In the genomic region with DNA sequence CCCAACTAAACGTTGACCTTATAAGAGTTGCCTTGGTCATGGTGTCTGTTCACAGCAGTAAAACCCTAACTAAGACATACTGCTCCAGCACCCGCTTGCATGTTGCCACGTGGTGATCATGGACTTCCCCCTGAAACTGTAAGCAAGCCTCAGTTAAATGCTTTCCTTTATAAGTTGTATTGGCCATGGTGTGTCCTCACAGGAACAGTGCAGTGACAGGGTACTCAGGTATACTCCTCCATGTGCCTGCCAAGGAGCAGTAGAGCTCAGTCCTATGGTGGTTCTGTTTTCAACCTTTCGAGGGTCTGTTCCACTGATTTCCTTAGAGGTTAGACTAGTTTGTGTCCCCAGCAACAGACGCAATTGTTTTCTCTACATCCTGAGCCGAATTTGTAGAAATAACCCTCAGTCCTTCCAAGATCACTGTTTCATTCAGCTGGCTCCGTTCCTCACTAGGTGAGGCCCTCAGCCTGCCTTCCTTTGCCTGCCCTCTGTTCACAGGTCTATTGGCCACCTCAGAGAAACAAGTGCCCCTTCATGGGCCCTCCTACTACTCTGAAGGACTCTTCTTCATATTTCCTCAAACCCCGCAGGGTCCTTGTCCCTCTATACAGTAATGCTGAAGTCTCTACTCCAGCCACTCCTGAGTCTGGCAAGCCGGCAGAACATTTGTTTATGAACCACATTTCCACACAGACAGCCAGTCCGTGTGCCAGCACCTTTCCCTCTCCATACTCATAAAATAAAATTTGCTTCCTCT, we compare ENCODE assay signal across 13 mouse cellular contexts. TPM values are rescaled to one million over a fixed set of nuclear protein-coding genes. Genes with fewer than 3 reads are reported as not detected.
DNase-seq lines count a peak whose midpoint lies in the region; ATAC-seq and TF ChIP-seq lines count a peak whose summit lies in the region.
"Had no signal": no experiment of that assay in that cellular context is flagged by ENCODE, and none has a peak within 500 bp of the region (broad histone marks: within the 10 kb centered on the region; RNA-seq: fewer than 3 reads in every experiment).

No protein-coding gene starts in this region.

- no peak for TF ChIP-seq CTCF in bone marrow macrophage, adult 2 months (IDR thresholded peaks at IDR 0.05; ENCODE audit: low read depth, low read length)
- TF ChIP-seq CTCF in lung, adult 2 months (IDR thresholded peaks at IDR 0.05; ENCODE audit: insufficient read depth, low read length): no peak
- TF ChIP-seq CTCF in hindbrain, postnatal 0 days (IDR thresholded peaks at IDR 0.05; ENCODE audit: low read depth): no peak

- H3K27me3 ChIP-seq in megakaryocyte, embryonic 14.5 days (replicated peaks): no peaks in the 10 kb centered on the region
- no peaks in the 10 kb centered on the region for H3K27me3 ChIP-seq in stomach, embryonic 15.5 days (replicated peaks)
- H3K27me3 ChIP-seq in hindbrain, postnatal 0 days (ENCODE audit: insufficient read depth, low read length): no peaks in the 10 kb centered on the region
- H3K27me3 ChIP-seq: embryonic facial prominence, embryonic 13.5 days; heart, embryonic 15.5 days; neural tube, embryonic 12.5 days had no signal

- no peak for TF ChIP-seq POLR2A in bone marrow macrophage, adult 2 months (IDR thresholded peaks at IDR 0.05; ENCODE audit: borderline replicate concordance, low read depth, low read length)
- TF ChIP-seq POLR2A in lung, adult 2 months (IDR thresholded peaks at IDR 0.05; ENCODE audit: borderline replicate concordance, extremely low read depth, low read depth, low read length): no peak

- H3K27ac ChIP-seq in bone marrow macrophage, adult 2 months (ENCODE audit: insufficient read depth, low read depth, low read length): peak overlapping the region; percentile 76
- no peak overlapping the region for H3K27ac ChIP-seq in stomach, embryonic 15.5 days
- H3K27ac ChIP-seq in hindbrain, postnatal 0 days: no peak overlapping the region
- H3K27ac ChIP-seq: embryonic facial prominence, embryonic 13.5 days; heart, embryonic 15.5 days; neural tube, embryonic 12.5 days had no signal

- H3K4me2 ChIP-seq in stomach, embryonic 15.5 days: peak overlapping the region; percentile 10; the same call in 1 of the 2 replicates
- no peak overlapping the region for H3K4me2 ChIP-seq in hindbrain, postnatal 0 days (ENCODE audit: low read depth, low read length)
- H3K4me2 ChIP-seq: neural tube, embryonic 12.5 days had no signal

- H3K9me3 ChIP-seq in megakaryocyte, embryonic 14.5 days: peaks cover 7% of the 10 kb centered on the region
- no peaks in the 10 kb centered on the region for H3K9me3 ChIP-seq in stomach, embryonic 15.5 days
- no peaks in the 10 kb centered on the region for H3K9me3 ChIP-seq in hindbrain, postnatal 0 days (ENCODE audit: low read length)
- H3K9me3 ChIP-seq: heart, embryonic 15.5 days; neural tube, embryonic 12.5 days had no signal

- peaks cover 44% of the 10 kb centered on the region for H3K36me3 ChIP-seq in megakaryocyte, embryonic 14.5 days (replicated peaks; ENCODE audit: low read length)
- H3K36me3 ChIP-seq in stomach, embryonic 15.5 days: peaks cover 5% of the 10 kb centered on the region; the same call in 1 of the 2 replicates
- H3K36me3 ChIP-seq in hindbrain, postnatal 0 days (ENCODE audit: insufficient read depth, low read length): no peaks in the 10 kb centered on the region
- H3K36me3 ChIP-seq: heart, embryonic 15.5 days; neural tube, embryonic 12.5 days had no signal

- peak overlapping the region; percentile 94 for H3K4me3 ChIP-seq in megakaryocyte, embryonic 14.5 days (replicated peaks)
- peak overlapping the region; percentile 62 for H3K4me3 ChIP-seq in bone marrow macrophage, adult 2 months (ENCODE audit: insufficient read depth, low read length)
- peak overlapping the region; percentile 14 for H3K4me3 ChIP-seq in lung, adult 2 months (replicated peaks; ENCODE audit: extremely low read depth, low read depth, low read length)
- no peak overlapping the region for H3K4me3 ChIP-seq in stomach, embryonic 15.5 days (replicated peaks)
- H3K4me3 ChIP-seq in hindbrain, postnatal 0 days (ENCODE audit: low read length): no peak overlapping the region
- H3K4me3 ChIP-seq: embryonic facial prominence, embryonic 13.5 days; heart, embryonic 15.5 days; neural tube, embryonic 12.5 days had no signal

- DNase-seq in lung, adult 2 months: peak; percentile 12
- no peak for DNase-seq in adrenal gland, postnatal 4 days (ENCODE audit: low spot score in 2 of 2)
- DNase-seq in hindbrain, postnatal 0 days (ENCODE audit: low spot score): no peak
- DNase-seq: adrenal gland, postnatal 10 days; cerebellum, postnatal 10 days; kidney, postnatal 4 days had no signal

- whole genome bisulfite sequencing in lung, adult 2 months: 51% methylated on average over 10 of the region's 10 CpGs
- 84% methylated on average over 10 of the region's 10 CpGs for WGBS in stomach, embryonic 15.5 days
- 90% methylated on average over 10 of the region's 10 CpGs for WGBS in hindbrain, postnatal 0 days

- H3K4me1 ChIP-seq in megakaryocyte, embryonic 14.5 days: peaks cover 52% of the 10 kb centered on the region
- H3K4me1 ChIP-seq in bone marrow macrophage, adult 2 months (ENCODE audit: control insufficient read depth, insufficient read depth, low read length): peaks cover 27% of the 10 kb centered on the region
- peaks cover 28% of the 10 kb centered on the region for H3K4me1 ChIP-seq in lung, adult 2 months (ENCODE audit: control insufficient read depth, insufficient read depth, low read length)
- H3K4me1 ChIP-seq in stomach, embryonic 15.5 days: no peaks in the 10 kb centered on the region; the same call in 1 of the 2 replicates
- H3K4me1 ChIP-seq in hindbrain, postnatal 0 days (ENCODE audit: insufficient read depth, low read length): no peaks in the 10 kb centered on the region

- no peak overlapping the region for H3K9ac ChIP-seq in stomach, embryonic 15.5 days
- no peak overlapping the region for H3K9ac ChIP-seq in hindbrain, postnatal 0 days (replicated peaks; ENCODE audit: low read length)
- H3K9ac ChIP-seq: embryonic facial prominence, embryonic 13.5 days; heart, embryonic 15.5 days; neural tube, embryonic 12.5 days had no signal

- no peak for ATAC-seq in megakaryocyte, adult 5-6 weeks (ENCODE audit: poor library complexity, severe bottlenecking)
- no peak for ATAC-seq in stomach, embryonic 15.5 days (ENCODE audit: insufficient read depth, low FRiP score, low read depth)
- ATAC-seq in hindbrain, postnatal 0 days: no peak

RNA-seq across cellular contexts. Expression of gene Birc3, which starts 2.2 kb away (rescaled TPM):
- 5.7 and 6.0 TPM in 2 replicates for polyA plus RNA-seq in megakaryocyte, embryonic 14.5 days (2012; ENCODE audit: insufficient read depth, low replicate concordance)
- 84.4 and 87.7 TPM in 2 replicates for total RNA-seq in megakaryocyte, adult 5-6 weeks (2015)
- 128 TPM in 2 replicates for total RNA-seq in megakaryocyte, adult 5-6 weeks (2017)
- 157 and 171 TPM in 2 replicates for polyA plus RNA-seq in bone marrow macrophage, adult 2 months (2012; ENCODE audit: insufficient read depth, insufficient read length, missing spikeins)
- 18.4 and 25.6 TPM in 2 replicates for polyA plus RNA-seq in lung, adult 2 months (2012; rRNA removed)
- 9.6 and 9.7 TPM in 2 replicates for polyA plus RNA-seq in stomach, embryonic 15.5 days (2015; fragmentation: Nextera tagmentation; extraction: Ambion mirVana)
- total RNA-seq in adrenal gland, postnatal 4 days (2021): 10 to 100 TPM; 31.1 to 33.3 TPM
- total RNA-seq in hindbrain, postnatal 0 days (2014; rRNA removed): 3.5 and 4.0 TPM in 2 replicates
- 1.4 and 1.5 TPM in 2 replicates for polyA plus RNA-seq in hindbrain, postnatal 0 days (2015; fragmentation: Nextera tagmentation; extraction: Ambion mirVana)

RNA-seq across cellular contexts. Expression of gene Birc2, which starts 33.9 kb away (rescaled TPM):
- 3.8 TPM in 1 of 2 replicates, not detected in the other for polyA plus RNA-seq in megakaryocyte, embryonic 14.5 days (2012; ENCODE audit: insufficient read depth, low replicate concordance)
- 28.5 and 29.5 TPM in 2 replicates for total RNA-seq in megakaryocyte, adult 5-6 weeks (2015)
- 37.3 TPM in 2 replicates for total RNA-seq in megakaryocyte, adult 5-6 weeks (2017)
- 22.5 and 24.9 TPM in 2 replicates for polyA plus RNA-seq in bone marrow macrophage, adult 2 months (2012; ENCODE audit: insufficient read depth, insufficient read length, missing spikeins)
- 11.1 and 15.4 TPM in 2 replicates for polyA plus RNA-seq in lung, adult 2 months (2012; rRNA removed)
- 34.8 and 35.6 TPM in 2 replicates for polyA plus RNA-seq in stomach, embryonic 15.5 days (2015; fragmentation: Nextera tagmentation; extraction: Ambion mirVana)
- 10 to 100 TPM; 68.3 to 72.0 TPM for total RNA-seq in adrenal gland, postnatal 4 days (2021)
- total RNA-seq in hindbrain, postnatal 0 days (2014; rRNA removed): 27.0 and 33.7 TPM in 2 replicates
- polyA plus RNA-seq in hindbrain, postnatal 0 days (2015; fragmentation: Nextera tagmentation; extraction: Ambion mirVana): 28.8 and 29.5 TPM in 2 replicates

Comparison
In these comparisons a context has a peak if more than half of its experiments do, and no peak if none do; other contexts are left out.
1. H3K4me3 ChIP-seq: peak in megakaryocyte, embryonic 14.5 days (single experiment), bone marrow macrophage, adult 2 months (single experiment) and lung, adult 2 months (single experiment); none in stomach, embryonic 15.5 days (single experiment) and hindbrain, postnatal 0 days (single experiment).